Mouse (Mus musculus) naive thymus-derived CD4-positive, alpha-beta T cell, adult 2 months (primary cell): ENCODE measurements around the gene Cpsf4l.

Experiments
- DNase-seq: peaks from one replicate; pipeline ENCODE4 v3.0.0-alpha.2; 2011; ENCODE audit warnings: low read depth

Gene Cpsf4l

GRCm38 (mm10) chr11:113735151-113735550 lies 25.3 kb upstream of the Cpsf4l start:
- DNase-seq = no peak

GRCm38 (mm10) chr11:113733631-113734364 lies 24.0 kb upstream of the Cpsf4l start:
- no peak for DNase-seq

GRCm38 (mm10) chr11:113731945-113732612 lies 22.3 kb upstream of the Cpsf4l start:
- no peak for DNase-seq

GRCm38 (mm10) chr11:113730879-113731278 lies 21.1 kb upstream of the Cpsf4l start:
- no peak for DNase-seq

GRCm38 (mm10) chr11:113729917-113730316 lies 20.1 kb upstream of the Cpsf4l start:
- no peak for DNase-seq

GRCm38 (mm10) chr11:113729239-113729638 lies 19.4 kb upstream of the Cpsf4l start:
- DNase-seq = no peak

- DNase-seq = no peak
Observed at GRCm38 (mm10) chr11:113727992-113728391, 18.2 kb upstream of the Cpsf4l start.

- DNase-seq = no peak
Observed at GRCm38 (mm10) chr11:113726994-113727888, 17.4 kb upstream of the Cpsf4l start.

GRCm38 (mm10) chr11:113725235-113726048 lies 15.6 kb upstream of the Cpsf4l start:
- DNase-seq = no peak

- no peak for DNase-seq
Observed at GRCm38 (mm10) chr11:113722405-113723090, 12.7 kb upstream of the Cpsf4l start.

GRCm38 (mm10) chr11:113717767-113718424 lies 8.1 kb upstream of the Cpsf4l start:
- no peak for DNase-seq

GRCm38 (mm10) chr11:113716132-113716531 lies 6.3 kb upstream of the Cpsf4l start:
- DNase-seq = no peak

- peak; percentile 22 for DNase-seq
Observed at GRCm38 (mm10) chr11:113715078-113715674, 5.4 kb upstream of the Cpsf4l start.

GRCm38 (mm10) chr11:113711061-113711460 lies 1.2 kb upstream of the Cpsf4l start:
- DNase-seq = no peak

- DNase-seq = no peak
Observed at GRCm38 (mm10) chr11:113710257-113710777, 500 bp upstream of the Cpsf4l start.

- no peak for DNase-seq
Observed at GRCm38 (mm10) chr11:113709272-113709671, 545 bp downstream of the Cpsf4l start.

- no peak for DNase-seq
Observed at GRCm38 (mm10) chr11:113708629-113709213, 1.1 kb downstream of the Cpsf4l start.

- DNase-seq = no peak
Observed at GRCm38 (mm10) chr11:113705966-113706652, 3.7 kb downstream of the Cpsf4l start.

- peak; percentile 84 for DNase-seq
Observed at GRCm38 (mm10) chr11:113703758-113704157, 6.1 kb downstream of the Cpsf4l start.
